Mouse (Mus musculus) cerebellum, adult (tissue): ENCODE measurements around the gene Fam126a.
A peak's percentile ranks its signal among the peaks of the same experiment; 100 is the strongest.

ENCODE experiments used
- ATAC-seq: cut with Nextera tagmentation; 2 replicates; pipeline ENCODE4 v1.9.2; 2017; ENCODE audit warnings: mild to moderate bottlenecking, moderate library complexity, mixed read lengths; ENCODE audit not compliant: insufficient number of reproducible peaks, low FRiP score, low TSS enrichment

Gene Fam126a

GRCm38 (mm10) chr5:24030579-24030969 is at the start of gene Fam126a:
TSS of gene Fam126a (minus strand) at chr5:24030690.
- ATAC-seq = peak; percentile 96

- ATAC-seq = no peak
Measured at GRCm38 (mm10) chr5:24078420-24079179, 48.1 kb upstream of the Fam126a start.

GRCm38 (mm10) chr5:24077739-24078306 is 47.3 kb upstream of the Fam126a start:
- ATAC-seq = no peak

- ATAC-seq = peak; percentile 83; the same call in 1 of the 2 replicates
Measured at GRCm38 (mm10) chr5:24076986-24077718, 46.7 kb upstream of the Fam126a start.

- ATAC-seq = no peak
Measured at GRCm38 (mm10) chr5:24072031-24072430, 41.5 kb upstream of the Fam126a start.

- no peak for ATAC-seq
Measured at GRCm38 (mm10) chr5:24068955-24069354, 38.5 kb upstream of the Fam126a start.

- no peak for ATAC-seq
Measured at GRCm38 (mm10) chr5:24063545-24063944, 33.1 kb upstream of the Fam126a start.

- ATAC-seq = no peak
Measured at GRCm38 (mm10) chr5:24063034-24063433, 32.5 kb upstream of the Fam126a start.

- no peak for ATAC-seq
Measured at GRCm38 (mm10) chr5:24060949-24061348, 30.5 kb upstream of the Fam126a start.

GRCm38 (mm10) chr5:24057592-24057991 is 27.1 kb upstream of the Fam126a start:
- ATAC-seq = no peak

GRCm38 (mm10) chr5:24056865-24057264 is 26.4 kb upstream of the Fam126a start:
- ATAC-seq = no peak

- ATAC-seq = no peak
Measured at GRCm38 (mm10) chr5:24054382-24054781, 23.9 kb upstream of the Fam126a start.

GRCm38 (mm10) chr5:24053245-24054190 is 23.0 kb upstream of the Fam126a start:
- no peak for ATAC-seq

GRCm38 (mm10) chr5:24051755-24052675 is 21.5 kb upstream of the Fam126a start:
- ATAC-seq = no peak

GRCm38 (mm10) chr5:24047821-24048220 is 17.3 kb upstream of the Fam126a start:
- no peak for ATAC-seq

- no peak for ATAC-seq
Measured at GRCm38 (mm10) chr5:24047001-24047400, 16.5 kb upstream of the Fam126a start.

- no peak for ATAC-seq
Measured at GRCm38 (mm10) chr5:24045998-24046631, 15.6 kb upstream of the Fam126a start.

GRCm38 (mm10) chr5:24044387-24044786 is 13.9 kb upstream of the Fam126a start:
- ATAC-seq = no peak

- ATAC-seq = no peak
Measured at GRCm38 (mm10) chr5:24043367-24043766, 12.9 kb upstream of the Fam126a start.
